Mouse (Mus musculus) forebrain, embryonic 15.5 days (tissue): ENCODE data around the gene Hnrnpa3. TPM values are rescaled to one million over a fixed set of nuclear protein-coding genes. Genes with fewer than 3 reads are reported as not detected.
"Not testable (repeated sequence)": the region's sequence is repeated elsewhere in the genome, so short reads cannot be mapped to it uniquely, and the experiment has no call there.

Experiments
- ATAC-seq: fragments of 200-750 bp; cut with Nextera tagmentation; replicated peaks from 2 replicates; pipeline ENCODE4 v1.8.0; 2017; ENCODE audit warnings: mild to moderate bottlenecking, moderate TSS enrichment, moderate library complexity
- H3K27ac ChIP-seq: fragments of 300-500 bp; sonication (generic); replicated peaks from 2 replicates; pipeline ENCODE4 v1.5.1; 2015; ENCODE audit warnings: mild to moderate bottlenecking, inconsistent platforms
- H3K27me3 ChIP-seq: fragments of 300-500 bp; sonication (generic); 2 replicates; pipeline ENCODE4 v1.6.1; 2015; ENCODE audit warnings: inconsistent platforms
- H3K36me3 ChIP-seq: fragments of 300-500 bp; sonication (generic); 2 replicates; pipeline ENCODE4 v1.6.1; 2015; ENCODE audit warnings: mild to moderate bottlenecking, inconsistent platforms
- H3K4me1 ChIP-seq: fragments of 300-500 bp; sonication (generic); 2 replicates; pipeline ENCODE4 v1.6.1; 2015; ENCODE audit warnings: inconsistent platforms
- H3K4me2 ChIP-seq: fragments of 300-500 bp; sonication (generic); replicated peaks from 2 replicates; pipeline ENCODE4 v1.6.1; 2015; ENCODE audit warnings: mild to moderate bottlenecking, inconsistent platforms
- H3K4me3 ChIP-seq: fragments of 300-500 bp; sonication (generic); 2 replicates; pipeline ENCODE4 v1.5.1; 2015; ENCODE audit warnings: mild to moderate bottlenecking, inconsistent platforms
- H3K9ac ChIP-seq: fragments of 300-500 bp; sonication (generic); replicated peaks from 2 replicates; pipeline ENCODE4 v1.6.1; 2015; ENCODE audit warnings: mild to moderate bottlenecking, inconsistent platforms
- H3K9me3 ChIP-seq: fragments of 300-500 bp; sonication (generic); 2 replicates; pipeline ENCODE4 v1.6.1; 2016; ENCODE audit warnings: inconsistent platforms
- WGBS: fragments of 180-500 bp; shearing (Covaris S2); methylation state at CpG from one replicate; pipeline ENCODE4 v1.1.7; 2015; ENCODE audit warnings: mixed read lengths; 5-methylcytosine and 5-hydroxymethylcytosine counted together
- polyA plus RNA-seq: library from polyadenylated mRNA; unstranded; fragments of >200 nt; fragmentation: Nextera tagmentation; extraction: Ambion mirVana; gene quantifications from 2 replicates; pipeline ENCODE4 v1.2.1, GENCODE M21; 2015

Gene Hnrnpa3
- polyA plus RNA-seq, 1 experiment from 2014 or later: 256 TPM

- Histone ChIP-seq H3K9me3 (no peaks in the 10 kb centered on the region), H3K27ac (no peak overlapping the region), H3K27me3 (no peaks in the 10 kb centered on the region), H3K9ac (no peak overlapping the region), H3K4me3 (no peak overlapping the region), H3K4me2 (no peak overlapping the region), H3K4me1 (no peaks in the 10 kb centered on the region), H3K36me3 (no peaks in the 10 kb centered on the region)
- 90% methylated on average over 10 of the region's 10 CpGs for WGBS
- no peak for ATAC-seq
These were observed 28.1 kb downstream of the Hnrnpa3 start for GRCm38 (mm10) chr2:75687040-75687749.

GRCm38 (mm10) chr2:75688901-75689300, 29.8 kb downstream of the Hnrnpa3 start:
- Histone ChIP-seq H3K4me2 (no peak overlapping the region), H3K36me3 (no peaks in the 10 kb centered on the region), H3K4me1 (no peaks in the 10 kb centered on the region), H3K27ac (no peak overlapping the region), H3K4me3 (no peak overlapping the region), H3K27me3 (no peaks in the 10 kb centered on the region), H3K9me3 (no peaks in the 10 kb centered on the region), H3K9ac (no peak overlapping the region)
- WGBS: 91% methylated on average over 1 of the region's 1 CpGs
- ATAC-seq: no peak

GRCm38 (mm10) chr2:75689482-75690158, 30.6 kb downstream of the Hnrnpa3 start:
- WGBS: 88% methylated on average over 10 of the region's 10 CpGs
- Histone ChIP-seq H3K27me3 (no peaks in the 10 kb centered on the region), H3K4me1 (no peaks in the 10 kb centered on the region), H3K4me3 (no peak overlapping the region), H3K27ac (no peak overlapping the region), H3K9me3 (no peaks in the 10 kb centered on the region), H3K36me3 (no peaks in the 10 kb centered on the region), H3K9ac (no peak overlapping the region), H3K4me2 (no peak overlapping the region)
- ATAC-seq: no peak

- H3K9me3 ChIP-seq: no peaks in the 10 kb centered on the region
- H3K4me2 ChIP-seq: no peak overlapping the region
- no peak overlapping the region for H3K9ac ChIP-seq
- H3K27ac ChIP-seq: no peak overlapping the region
- WGBS: 97% methylated on average over 4 of the region's 4 CpGs
- H3K4me3 ChIP-seq: no peak overlapping the region
- ATAC-seq: no peak
- no peaks in the 10 kb centered on the region for H3K4me1 ChIP-seq
- H3K27me3 ChIP-seq: no peaks in the 10 kb centered on the region
- no peaks in the 10 kb centered on the region for H3K36me3 ChIP-seq
These were observed 31.6 kb downstream of the Hnrnpa3 start for GRCm38 (mm10) chr2:75690656-75691055.

GRCm38 (mm10) chr2:75691316-75691715, 32.3 kb downstream of the Hnrnpa3 start:
- Histone ChIP-seq H3K9ac (no peak overlapping the region), H3K36me3 (no peaks in the 10 kb centered on the region), H3K4me2 (no peak overlapping the region), H3K4me1 (no peaks in the 10 kb centered on the region), H3K27me3 (no peaks in the 10 kb centered on the region), H3K9me3 (no peaks in the 10 kb centered on the region), H3K4me3 (no peak overlapping the region), H3K27ac (no peak overlapping the region)
- no peak for ATAC-seq
- 72% methylated on average over 8 of the region's 8 CpGs for WGBS

- Histone ChIP-seq H3K4me2 (no peak overlapping the region), H3K27ac (no peak overlapping the region), H3K9me3 (no peaks in the 10 kb centered on the region), H3K9ac (no peak overlapping the region), H3K4me1 (no peaks in the 10 kb centered on the region), H3K4me3 (no peak overlapping the region), H3K27me3 (no peaks in the 10 kb centered on the region), H3K36me3 (no peaks in the 10 kb centered on the region)
- ATAC-seq: no peak
- 94% methylated on average over 6 of the region's 6 CpGs for WGBS
These were observed 33.3 kb downstream of the Hnrnpa3 start for GRCm38 (mm10) chr2:75692369-75692768.

GRCm38 (mm10) chr2:75694926-75695325, 35.9 kb downstream of the Hnrnpa3 start:
- not testable (repeated sequence) for H3K9me3 ChIP-seq, H3K4me1 ChIP-seq, H3K27ac ChIP-seq, H3K36me3 ChIP-seq, H3K27me3 ChIP-seq, ATAC-seq, H3K4me2 ChIP-seq, H3K9ac ChIP-seq, H3K4me3 ChIP-seq
- 94% methylated on average over 3 of the region's 3 CpGs for WGBS

GRCm38 (mm10) chr2:75695676-75696350, 36.8 kb downstream of the Hnrnpa3 start:
- no peak for ATAC-seq
- no peak overlapping the region for H3K4me3 ChIP-seq
- no peak overlapping the region for H3K27ac ChIP-seq
- WGBS: 61% methylated on average over 9 of the region's 9 CpGs
- H3K27me3 ChIP-seq: no peaks in the 10 kb centered on the region
- H3K36me3 ChIP-seq: no peaks in the 10 kb centered on the region
- H3K9me3 ChIP-seq: no peaks in the 10 kb centered on the region
- H3K4me1 ChIP-seq: no peaks in the 10 kb centered on the region
- H3K9ac ChIP-seq: no peak overlapping the region
- no peak overlapping the region for H3K4me2 ChIP-seq

GRCm38 (mm10) chr2:75696371-75696770, 37.3 kb downstream of the Hnrnpa3 start:
- no peak for ATAC-seq
- Histone ChIP-seq H3K9ac (no peak overlapping the region), H3K4me1 (no peaks in the 10 kb centered on the region), H3K27ac (no peak overlapping the region), H3K4me2 (no peak overlapping the region), H3K9me3 (no peaks in the 10 kb centered on the region), H3K36me3 (no peaks in the 10 kb centered on the region), H3K27me3 (no peaks in the 10 kb centered on the region), H3K4me3 (no peak overlapping the region)
- WGBS: 58% methylated on average over 5 of the region's 5 CpGs

GRCm38 (mm10) chr2:75697222-75697621, 38.2 kb downstream of the Hnrnpa3 start:
- H3K9me3 ChIP-seq: no peaks in the 10 kb centered on the region
- 95% methylated on average over 3 of the region's 3 CpGs for WGBS
- H3K27me3 ChIP-seq: no peaks in the 10 kb centered on the region
- H3K36me3 ChIP-seq: no peaks in the 10 kb centered on the region
- H3K9ac ChIP-seq: no peak overlapping the region
- H3K4me3 ChIP-seq: no peak overlapping the region
- no peak for ATAC-seq
- no peak overlapping the region for H3K4me2 ChIP-seq
- no peak overlapping the region for H3K27ac ChIP-seq
- peaks cover under 1% of the 10 kb centered on the region; the same call in 1 of the 2 replicates for H3K4me1 ChIP-seq

- H3K4me1 ChIP-seq: peaks cover 5% of the 10 kb centered on the region; the same call in 1 of the 2 replicates
- no peak overlapping the region for H3K9ac ChIP-seq
- no peaks in the 10 kb centered on the region for H3K36me3 ChIP-seq
- no peak overlapping the region for H3K4me3 ChIP-seq
- no peak overlapping the region for H3K27ac ChIP-seq
- H3K9me3 ChIP-seq: no peaks in the 10 kb centered on the region
- no peak overlapping the region for H3K4me2 ChIP-seq
- no peaks in the 10 kb centered on the region for H3K27me3 ChIP-seq
- no peak for ATAC-seq
- 44% methylated on average over 4 of the region's 4 CpGs for WGBS
These were observed 38.9 kb downstream of the Hnrnpa3 start for GRCm38 (mm10) chr2:75698007-75698406.

- H3K4me1 ChIP-seq: peaks cover 11% of the 10 kb centered on the region
- no peaks in the 10 kb centered on the region for H3K27me3 ChIP-seq
- no peak overlapping the region for H3K27ac ChIP-seq
- 78% methylated on average over 3 of the region's 3 CpGs for WGBS
- H3K36me3 ChIP-seq: no peaks in the 10 kb centered on the region
- H3K4me2 ChIP-seq: no peak overlapping the region
- no peak overlapping the region for H3K9ac ChIP-seq
- no peak for ATAC-seq
- H3K9me3 ChIP-seq: no peaks in the 10 kb centered on the region
- H3K4me3 ChIP-seq: no peak overlapping the region
These were observed 39.8 kb downstream of the Hnrnpa3 start for GRCm38 (mm10) chr2:75698874-75699273.
